Mouse (Mus musculus): ENCODE results near the gene Aldoc.

- no peak for TF ChIP-seq CTCF (IDR thresholded peaks at IDR 0.05; ENCODE audit: low read depth, low read length)
- TF ChIP-seq POLR2A (IDR thresholded peaks at IDR 0.05; ENCODE audit: insufficient read depth, low read length): no peak
Measured at GRCm38 (mm10) chr11:78310861-78311511, 11.8 kb upstream of the Aldoc start.
